Mouse (Mus musculus) fibroblast of lung, adult 2 months (primary cell): ENCODE measurements around the gene Cela2a.

Source experiments
- DNase-seq: peaks from one replicate; pipeline ENCODE4 v3.0.0-alpha.2; 2011; ENCODE audit warnings: low read depth

Cela2a gene

DNA sequence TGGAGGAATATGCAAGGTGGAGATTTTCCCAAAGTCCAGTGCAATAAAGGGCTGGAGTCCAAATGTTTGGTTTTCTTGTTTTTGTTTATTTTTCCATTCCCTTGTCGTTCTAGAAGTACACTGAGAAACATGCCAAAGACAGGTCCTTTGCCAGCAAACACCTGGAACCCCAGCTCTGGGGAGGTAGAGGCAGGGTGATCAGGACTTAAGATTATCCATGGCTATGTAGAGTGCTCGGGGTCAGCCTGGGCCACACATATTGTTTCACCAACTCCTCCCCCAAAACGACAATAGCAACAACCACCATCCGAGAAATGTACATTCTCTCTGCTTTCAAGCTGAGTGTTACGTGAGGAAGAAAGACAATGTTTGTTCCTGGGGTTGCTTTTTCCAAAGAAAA is at the start of gene Cela2a:
Gene Cela2a (minus strand): TSS at position 101 of the 400 bp plus-strand sequence.
- no peak for DNase-seq

DNA sequence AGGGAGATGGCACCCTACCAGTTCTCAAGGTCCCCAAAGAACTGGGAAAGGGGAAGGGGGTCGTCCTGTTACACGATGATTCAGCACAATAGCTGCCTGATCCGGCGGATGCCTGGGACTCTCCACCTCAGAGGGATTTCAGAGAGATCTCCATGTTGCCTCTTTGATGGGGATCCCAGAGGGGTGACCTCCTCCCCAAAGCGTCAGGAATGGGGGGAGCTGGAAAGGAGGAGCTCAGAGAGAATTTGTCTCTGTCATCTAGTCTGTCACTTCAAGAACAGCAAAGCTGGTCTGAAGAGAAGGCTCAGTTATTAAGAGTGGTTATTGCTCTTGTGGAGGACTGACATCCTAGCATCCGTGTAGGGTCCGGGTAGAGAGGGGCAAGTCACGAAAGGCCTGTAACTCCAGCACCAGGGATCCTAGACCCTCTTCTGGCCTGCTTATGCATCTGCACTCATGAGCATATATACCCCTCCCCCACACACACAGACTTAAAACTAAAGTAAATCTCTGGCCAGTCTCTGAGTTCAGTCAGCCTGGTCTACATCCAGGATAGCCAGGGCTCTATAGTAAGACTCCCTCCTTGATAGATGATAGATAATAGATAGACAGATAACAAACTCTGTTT is 49.6 kb upstream of the Cela2a start:
- no peak for DNase-seq

DNA sequence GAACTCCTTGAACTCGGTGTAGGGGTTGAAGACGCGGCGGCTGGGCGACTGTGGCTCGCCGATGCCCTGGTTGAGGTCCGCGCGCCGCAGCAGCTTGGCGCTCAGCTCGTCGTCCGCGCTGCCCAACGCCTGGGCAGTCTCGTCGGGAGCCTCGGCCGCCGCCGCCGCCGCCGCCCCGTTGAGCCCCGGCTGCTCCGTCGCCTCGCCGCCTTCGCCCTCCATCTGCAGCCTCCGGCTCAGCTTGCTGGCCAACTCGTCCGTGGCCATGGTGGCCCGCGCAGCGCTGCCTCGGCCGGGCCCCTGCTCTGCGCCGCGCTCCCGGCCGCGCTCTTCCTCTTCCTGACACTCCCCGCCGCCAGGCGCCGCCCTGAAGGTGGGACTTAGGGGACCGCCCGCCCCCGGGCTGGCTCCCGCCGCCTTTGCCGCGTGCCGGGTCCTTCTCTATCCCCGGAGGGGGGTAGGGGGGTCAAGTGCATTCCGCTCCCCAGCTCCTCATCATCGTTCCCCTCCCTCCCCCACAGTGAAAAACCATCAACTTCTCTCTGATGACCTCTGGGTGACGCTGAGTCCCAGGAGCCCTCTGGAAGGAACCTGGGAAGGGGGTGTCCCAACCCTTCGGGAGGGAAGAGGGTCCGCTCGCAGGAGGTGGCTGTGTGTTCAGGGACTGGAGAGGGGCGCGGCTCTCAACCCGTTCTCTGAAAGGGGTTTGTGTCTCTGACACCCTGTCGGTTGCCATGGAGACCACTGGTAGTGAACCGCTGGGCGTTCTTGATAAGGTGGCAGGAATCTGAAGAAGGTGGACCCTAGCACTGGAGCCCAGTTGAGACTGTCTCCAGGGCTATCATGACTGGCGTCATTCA is 48.9 kb upstream of the Cela2a start, which contains the start of gene Efhd2:
Gene Efhd2 (minus strand): TSS at position 320 of the 860 bp plus-strand sequence.
- DNase-seq, result no peak

DNA sequence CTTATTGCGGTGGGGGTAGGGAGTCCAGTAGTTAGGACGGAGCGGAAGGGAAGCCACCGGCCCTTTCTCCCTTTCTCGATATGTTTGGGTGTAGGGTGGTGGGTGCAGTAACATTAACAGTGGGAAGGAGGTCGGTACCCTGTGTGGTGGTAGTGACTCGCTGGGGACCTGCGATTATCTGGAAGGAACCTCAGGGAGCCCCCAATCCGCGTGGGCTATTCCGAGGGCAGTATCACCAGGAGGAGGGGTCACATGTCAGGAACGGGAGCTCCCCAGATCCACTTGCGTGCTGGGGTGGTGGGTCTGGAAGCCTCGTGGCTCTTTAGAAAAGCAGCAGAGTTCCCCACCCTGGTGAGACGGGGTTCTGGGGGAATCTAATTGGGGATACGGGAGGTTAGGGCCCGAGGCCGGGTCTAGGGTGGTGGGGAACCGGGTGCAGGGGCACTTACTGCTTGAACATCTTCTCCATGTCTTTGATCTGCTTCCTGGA is 48.2 kb upstream of the Cela2a start:
- DNase-seq, result no peak

DNA sequence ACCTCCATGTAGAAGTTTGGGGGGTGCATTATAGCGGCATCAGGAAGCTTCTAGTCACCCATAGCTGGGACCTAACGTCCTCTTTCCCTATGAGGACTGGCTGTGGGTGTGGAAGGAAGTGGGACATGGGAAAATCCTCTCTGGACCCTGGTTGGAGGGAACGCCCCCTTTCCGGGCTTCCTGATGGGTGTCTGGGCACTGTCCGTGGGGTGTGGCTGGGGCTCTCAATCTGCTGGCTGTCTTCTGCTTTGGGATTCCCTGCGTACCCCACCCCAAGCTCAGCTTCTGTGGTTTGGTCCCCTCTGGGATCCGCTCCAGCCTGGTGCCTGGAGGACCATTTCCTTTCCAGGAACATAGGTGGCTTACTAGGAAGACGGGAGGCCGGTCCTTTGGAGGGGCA is 47.0 kb upstream of the Cela2a start:
- DNase-seq, result no peak

DNA sequence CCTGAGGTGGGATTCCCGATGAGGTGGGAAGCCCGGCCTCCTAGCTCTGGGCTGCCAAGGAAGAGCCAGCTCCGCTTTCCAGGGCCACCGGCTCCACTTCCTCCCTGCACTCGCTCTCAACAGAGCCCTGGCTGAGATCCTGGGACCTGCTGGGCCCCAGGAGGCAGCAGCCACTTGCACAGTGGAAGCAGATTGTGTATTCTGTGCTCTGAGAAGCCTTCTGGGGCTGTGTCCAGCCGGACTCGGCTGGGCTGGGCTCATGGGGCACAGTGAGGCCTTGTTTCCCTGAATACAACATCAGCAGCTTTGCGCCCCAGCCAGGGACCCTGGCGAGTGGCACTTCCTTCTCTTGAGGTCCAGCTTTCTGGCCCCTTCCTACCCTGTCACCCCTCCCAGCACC is 45.9 kb upstream of the Cela2a start:
- no peak for DNase-seq

DNA sequence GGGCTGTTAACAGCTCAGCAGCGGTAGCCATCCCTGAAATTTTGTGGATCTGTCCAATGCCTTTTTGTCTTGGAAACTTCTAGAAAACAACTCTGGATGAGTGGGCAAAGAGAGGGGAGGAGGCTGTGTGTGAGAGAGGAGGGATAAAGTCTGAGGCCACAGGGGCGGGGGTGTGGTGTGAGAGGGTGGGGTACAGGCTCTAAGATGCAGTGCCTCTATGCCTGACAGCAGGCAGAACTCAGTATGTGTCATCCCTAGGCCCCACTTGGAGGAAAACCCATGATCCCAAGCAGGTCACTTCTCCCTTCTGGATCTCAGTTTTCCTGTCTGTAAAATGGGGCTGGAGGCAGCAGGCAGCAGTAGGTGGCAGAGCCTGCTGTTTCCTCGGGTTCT is 45.4 kb upstream of the Cela2a start:
- DNase-seq, result no peak

DNA sequence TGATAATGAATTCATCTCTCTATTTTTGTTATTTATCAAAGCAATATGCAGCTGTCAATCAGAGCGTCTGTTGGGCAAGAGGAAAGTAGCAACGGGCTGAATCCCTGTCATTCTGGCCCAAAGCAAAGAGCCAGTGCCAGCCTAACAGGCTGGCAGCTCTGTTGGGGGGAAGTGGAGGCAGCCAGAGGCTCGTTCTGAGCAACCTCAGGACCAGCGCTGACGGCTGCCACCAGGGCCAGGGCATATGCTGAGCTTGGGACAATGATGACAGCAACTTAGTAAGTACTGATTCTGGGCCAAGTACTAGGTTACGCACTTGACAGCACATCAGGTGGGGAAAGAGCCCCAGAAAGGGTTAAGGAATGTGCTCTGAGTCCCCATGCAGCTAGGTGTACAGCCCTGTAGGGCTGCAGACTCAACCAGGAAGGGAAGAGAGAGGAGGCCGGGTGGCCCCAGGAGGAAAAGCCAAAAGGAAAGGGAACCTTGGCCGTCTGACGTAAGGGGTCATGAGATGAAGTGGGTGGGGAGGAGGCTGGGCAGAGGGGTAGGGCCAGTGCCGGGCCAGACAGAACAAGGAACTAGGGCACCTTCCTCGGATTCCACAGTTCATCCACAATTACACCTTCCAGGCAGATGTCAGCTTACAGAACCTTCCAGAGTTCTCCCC is 44.8 kb upstream of the Cela2a start:
- no peak for DNase-seq

DNA sequence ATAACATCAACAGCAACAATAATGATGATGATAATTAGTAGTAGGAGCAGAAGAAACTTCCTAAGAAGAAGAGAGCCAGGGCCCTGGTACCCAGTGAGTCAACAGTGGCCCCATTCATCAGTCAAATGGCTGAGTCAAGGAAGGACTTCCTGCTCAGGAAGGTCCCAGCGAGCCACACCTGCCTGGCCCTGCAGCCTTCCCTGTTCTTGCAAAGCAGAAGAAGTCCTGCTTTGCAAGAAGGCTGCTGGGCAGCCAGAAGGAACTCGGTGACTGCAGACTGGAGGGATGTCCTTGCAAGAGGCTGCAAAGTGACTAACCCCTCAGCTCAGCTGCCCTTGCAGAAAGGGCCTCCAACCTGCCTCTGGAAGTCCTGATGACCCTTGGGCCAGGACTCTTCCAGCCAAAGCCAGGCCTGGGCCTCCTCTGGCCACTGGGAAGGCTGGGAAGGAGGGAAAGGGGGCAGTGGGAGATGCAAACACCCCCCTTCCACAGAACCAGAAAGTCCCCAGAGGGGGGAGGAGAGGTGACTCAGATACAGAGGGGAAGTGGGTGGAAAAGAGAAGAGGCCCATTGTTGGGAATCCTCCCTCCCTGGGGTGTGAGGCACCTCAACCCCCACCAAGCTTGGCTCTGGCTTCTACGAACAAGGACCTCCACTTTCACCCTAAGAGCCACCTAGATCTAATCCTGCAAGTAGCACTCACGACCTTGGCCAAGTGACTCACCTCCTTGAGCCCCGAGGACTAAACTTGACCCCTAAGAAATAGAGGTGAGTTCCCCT is 43.7 kb upstream of the Cela2a start:
- no peak for DNase-seq

DNA sequence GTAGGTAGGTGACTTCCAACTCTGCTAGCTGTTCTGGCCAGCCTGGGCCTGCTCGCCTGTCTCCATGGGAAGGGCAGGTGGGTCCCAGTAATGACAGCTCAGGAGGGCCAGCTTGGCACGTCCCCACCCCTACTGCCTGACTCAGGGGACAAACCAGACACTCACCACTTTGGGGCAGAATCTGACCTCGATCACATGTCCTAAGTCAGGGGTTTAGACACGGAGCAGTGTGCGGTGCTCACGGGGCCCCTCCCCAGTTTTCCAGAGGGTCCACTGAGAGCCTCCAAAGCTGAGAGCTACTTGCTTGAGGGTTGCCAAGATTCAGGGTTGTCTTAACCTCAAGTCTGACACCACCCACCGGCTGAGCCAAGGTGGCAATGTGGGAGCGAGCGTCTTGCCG is 42.1 kb upstream of the Cela2a start:
- no peak for DNase-seq

DNA sequence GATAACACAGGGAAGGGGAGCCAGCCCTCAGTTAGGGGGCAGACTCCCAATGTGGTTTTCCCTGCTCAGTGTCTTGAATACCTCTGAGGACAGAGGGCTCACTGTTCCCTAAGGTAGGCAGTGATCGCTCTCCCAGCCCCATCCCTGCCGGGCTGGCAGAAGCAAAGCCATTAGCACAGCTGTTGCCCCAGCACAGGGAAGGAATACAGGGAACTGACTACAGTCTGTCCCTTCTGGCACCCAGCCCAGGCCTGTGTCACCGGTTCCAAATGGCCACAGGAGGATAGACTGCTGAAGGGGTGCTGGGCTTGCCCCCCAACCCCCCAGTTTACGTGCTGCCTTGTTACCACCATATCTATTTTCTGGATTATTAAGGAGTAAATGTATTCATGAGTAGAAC is 41.5 kb upstream of the Cela2a start:
- DNase-seq, result no peak

DNA sequence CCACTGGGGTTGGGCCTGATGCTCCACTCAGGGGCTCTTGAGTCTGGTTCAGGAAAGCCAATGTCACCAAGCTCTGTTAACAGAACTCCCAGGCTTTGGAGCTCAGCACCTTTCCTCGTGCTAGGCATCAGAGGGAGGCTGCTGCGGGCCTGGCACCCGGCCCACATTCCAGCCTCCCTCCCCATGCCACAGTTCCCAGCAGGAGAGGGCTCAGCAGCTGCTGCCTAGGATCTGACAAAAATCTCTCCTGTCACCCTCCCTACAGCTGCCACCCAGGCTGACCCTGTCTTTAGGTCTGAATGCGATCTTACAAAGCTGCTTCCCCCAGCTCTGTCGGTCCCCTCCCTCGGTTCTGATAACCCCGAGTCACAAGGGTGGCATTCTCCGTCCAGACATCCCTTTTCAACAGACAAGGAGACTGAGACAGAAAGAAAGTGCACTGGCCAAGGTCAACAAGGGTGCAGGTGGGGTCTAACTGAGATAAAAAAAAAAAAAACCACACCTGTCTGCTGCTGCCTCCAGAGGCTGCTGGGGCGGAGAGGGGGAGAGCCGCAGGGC is 41.1 kb upstream of the Cela2a start:
- no peak for DNase-seq

DNA sequence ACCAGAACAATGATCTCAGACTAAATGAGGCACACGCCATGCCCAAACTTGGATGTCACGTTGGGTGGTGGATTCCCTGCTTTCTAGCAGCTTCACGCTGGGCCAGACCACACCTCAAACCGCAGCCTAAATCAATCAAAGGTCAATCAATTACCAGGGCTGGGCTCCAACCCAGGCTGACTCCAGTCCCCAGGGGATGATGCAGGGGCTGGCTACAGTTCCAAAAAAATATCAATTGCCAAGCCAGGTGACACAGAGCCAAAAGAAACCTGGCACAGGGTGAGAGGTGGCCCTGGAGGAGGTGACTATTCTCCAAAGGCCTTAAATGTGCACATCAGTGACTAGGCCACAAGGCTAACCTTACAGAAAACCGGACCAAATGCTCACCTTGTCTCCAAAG is 39.6 kb upstream of the Cela2a start:
- no peak for DNase-seq

DNA sequence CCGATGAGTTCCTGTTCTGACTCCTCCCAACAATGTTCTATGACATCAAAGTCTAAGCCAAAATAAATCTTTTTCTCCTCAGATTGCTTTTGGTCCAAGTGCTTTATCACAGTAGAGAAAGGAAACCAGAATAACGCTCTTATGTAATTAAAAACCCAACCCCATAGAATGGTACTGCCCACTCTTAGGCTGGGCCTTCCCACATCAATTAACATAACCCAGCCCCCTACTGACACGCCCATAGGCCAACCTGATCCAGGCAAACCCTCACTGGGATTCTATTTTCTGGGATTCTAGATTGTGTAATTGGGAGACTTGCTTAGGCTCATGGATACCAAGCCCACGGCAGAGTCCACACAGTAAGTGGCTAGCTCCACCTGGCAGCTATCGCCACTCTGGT is 39.0 kb upstream of the Cela2a start:
- DNase-seq, result no peak

DNA sequence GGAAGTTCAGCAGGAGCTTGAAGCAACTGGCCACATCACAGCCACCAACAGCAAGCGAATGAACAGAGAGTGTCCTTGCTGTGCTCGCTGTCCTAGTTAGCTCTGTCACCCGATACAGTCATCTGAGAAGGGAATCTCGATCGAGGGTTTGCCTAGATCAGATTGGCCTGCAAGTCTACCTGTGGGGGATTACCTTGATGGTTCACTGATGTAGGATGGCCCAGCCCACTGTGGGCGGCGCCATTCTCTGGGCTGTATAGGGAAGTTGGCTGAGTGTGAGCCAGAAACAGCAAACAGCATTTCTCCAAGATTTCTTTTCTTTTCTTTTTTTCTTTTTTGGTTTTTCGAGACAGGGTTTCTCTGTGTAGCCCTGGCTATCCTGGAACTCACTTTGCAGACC is 38.5 kb upstream of the Cela2a start:
- DNase-seq, result no peak

DNA sequence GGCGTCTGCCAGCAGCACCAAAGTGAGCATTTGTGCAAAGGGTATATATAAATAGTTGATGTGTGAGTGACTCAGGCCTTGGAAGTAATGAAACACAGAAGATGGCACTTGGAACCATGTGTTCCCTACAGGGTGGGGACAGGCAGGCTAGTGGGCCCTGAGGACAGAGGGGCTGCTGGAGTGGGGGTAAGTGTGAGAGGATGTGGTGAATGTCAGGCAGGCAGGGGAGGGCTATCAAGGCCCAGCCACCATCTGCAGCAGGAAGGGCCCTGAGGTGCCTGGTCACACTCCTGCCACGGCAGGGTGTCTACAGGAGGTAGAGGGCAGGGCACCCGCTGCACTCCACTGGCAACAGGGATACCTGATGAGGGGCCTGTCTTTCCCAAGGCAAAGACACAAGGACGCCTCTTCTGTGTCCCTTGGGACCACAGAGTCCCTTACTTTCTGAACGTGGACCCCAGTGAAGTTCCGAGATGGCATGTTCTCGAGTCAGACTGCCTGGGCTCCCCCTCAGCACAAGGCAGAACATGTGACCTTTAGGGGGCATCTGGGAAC is 37.8 kb upstream of the Cela2a start:
- DNase-seq, result no peak

DNA sequence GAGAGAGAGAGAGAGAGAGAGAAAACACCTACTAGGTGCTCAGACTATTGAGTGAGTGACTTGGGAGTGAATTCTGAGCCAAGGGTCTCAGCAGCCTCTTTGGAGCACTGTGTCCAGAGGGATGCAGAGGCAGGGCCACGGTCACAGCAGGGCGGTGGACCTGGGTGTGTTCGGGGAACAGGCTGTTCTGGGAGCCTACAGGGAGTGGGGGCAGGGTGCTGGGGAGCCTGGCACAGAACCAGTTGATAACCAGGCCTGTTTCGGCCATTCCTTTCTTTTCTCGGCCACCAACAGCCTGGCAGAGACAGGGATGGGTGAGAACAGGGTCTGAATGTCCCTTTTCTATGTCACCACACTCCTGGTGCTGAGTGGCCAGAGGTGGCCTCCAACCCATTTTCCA is 36.9 kb upstream of the Cela2a start:
- no peak for DNase-seq

DNA sequence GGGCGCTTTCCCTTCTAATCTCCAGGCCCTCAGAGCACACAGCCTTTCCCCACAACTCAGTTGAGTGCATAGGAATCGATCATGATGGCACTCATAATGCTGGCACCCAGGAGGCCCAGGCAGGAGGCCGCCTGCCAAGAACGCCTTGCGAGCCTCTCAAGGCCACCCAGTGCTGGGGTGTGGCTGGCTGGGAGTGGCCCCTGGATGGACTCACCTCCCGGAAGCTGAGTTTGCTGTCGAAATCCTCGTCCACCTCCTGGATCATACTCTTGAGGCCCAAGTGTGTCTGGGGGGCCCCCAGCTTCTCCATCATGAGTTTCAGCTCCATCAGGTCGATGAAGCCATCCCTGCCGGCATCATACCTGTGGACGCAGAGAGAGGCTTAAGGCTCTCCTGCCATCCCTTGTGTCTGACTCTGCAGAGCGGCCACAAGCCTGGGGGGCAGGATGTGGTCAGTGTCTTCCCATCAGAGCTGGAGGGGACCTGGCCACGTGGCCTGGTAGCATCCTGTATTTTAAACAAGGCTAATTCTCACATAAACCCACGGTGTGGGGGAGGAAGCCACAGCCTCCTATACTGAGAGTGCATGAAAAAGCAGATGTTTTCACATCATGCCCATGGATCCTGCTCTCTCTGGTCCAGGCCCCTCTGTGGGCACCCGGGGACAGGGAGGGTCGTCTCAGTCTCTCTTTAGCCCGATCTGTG is 35.8 kb upstream of the Cela2a start:
- no peak for DNase-seq

DNA sequence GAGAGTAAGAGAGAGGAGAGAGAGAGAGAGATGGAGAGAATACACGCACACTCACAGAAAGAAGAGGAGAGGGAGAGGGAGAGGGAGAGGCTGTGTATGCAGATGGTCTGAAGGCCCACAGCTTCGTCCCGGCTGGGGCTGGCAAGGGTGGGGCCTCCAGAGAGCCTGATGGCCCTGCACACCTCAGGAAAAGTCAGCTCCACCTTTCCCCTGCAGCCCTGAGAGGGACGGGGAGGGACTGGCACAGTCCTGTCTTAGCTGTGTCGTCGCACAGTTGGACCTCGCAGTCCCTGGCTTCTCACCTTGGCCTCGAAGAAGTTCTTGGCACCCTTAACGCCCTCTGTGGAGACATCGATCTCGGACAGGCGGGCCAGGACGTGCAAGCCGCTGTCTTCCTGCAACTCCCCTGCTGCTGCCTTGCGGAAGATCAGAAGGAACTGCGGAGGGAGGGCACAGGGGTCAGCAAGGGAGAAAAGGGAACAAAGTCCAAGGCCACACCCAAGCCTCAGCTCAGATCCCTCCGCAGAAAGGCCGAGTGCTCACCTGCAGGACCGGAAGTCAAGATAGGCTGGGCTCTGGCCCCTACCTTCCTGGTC is 34.4 kb upstream of the Cela2a start:
- no peak for DNase-seq

DNA sequence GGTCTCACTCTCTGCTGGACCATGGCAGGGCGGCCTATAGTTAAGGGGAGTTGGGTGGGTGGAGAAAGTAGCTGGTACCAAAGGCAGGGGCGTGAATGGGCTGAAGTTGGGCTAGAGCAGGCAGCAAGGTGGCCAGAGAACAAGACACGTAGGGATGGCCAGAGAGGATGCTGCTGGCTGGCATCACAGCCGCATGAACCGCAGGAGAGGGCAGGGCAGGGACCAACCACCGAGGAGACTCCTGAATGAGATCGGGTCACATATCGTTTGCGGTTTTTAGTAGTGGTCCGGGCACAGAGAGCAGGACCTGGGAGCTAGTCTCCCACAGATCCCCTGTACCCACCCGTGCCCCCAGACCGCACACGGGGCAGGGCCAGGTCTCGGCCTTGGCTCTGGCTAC is 33.4 kb upstream of the Cela2a start:
- DNase-seq, result no peak

DNA sequence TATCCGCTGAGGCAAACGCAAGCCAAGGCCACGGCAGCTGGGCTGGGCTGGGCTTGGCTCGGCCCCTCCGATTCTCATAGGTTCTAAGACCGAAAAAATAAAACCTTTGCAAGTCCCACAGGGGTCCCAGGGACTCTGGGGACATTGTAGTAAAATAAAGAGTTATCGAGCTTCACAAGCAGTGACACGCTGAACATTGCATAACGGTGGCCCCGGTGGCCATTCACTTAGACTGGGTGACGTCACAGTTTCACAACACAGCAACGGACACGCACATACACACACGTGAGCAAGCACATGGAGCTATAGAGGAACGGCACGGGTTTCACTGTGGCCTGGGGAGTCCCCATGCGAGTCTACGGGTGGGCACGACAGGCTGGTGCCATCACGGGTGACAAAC is 32.5 kb upstream of the Cela2a start:
- DNase-seq, result no peak
